8 mouse cellular contexts compared by ENCODE assay signal in genomic region chr9:44134101-44134850, GRCm38 (mm10). TPM values are rescaled to one million over a fixed set of nuclear protein-coding genes. Genes with fewer than 3 reads are reported as not detected.
A peak's percentile ranks its signal among the peaks of the same experiment; 100 is the strongest.
DNase-seq lines count a peak whose midpoint lies in the region; ATAC-seq and TF ChIP-seq lines count a peak whose summit lies in the region.

Mcam (plus strand) TSS chr9:44134469.

- H3K4me1 ChIP-seq in ES-Bruce4 (ENCODE audit: control insufficient read depth, insufficient read depth, low read length), result peaks cover 6% of the 10 kb centered on the region
- H3K4me1 ChIP-seq in embryonic facial prominence, embryonic 11.5 days (ENCODE audit: control insufficient read depth, insufficient read depth, low read length), result peaks cover 9% of the 10 kb centered on the region
- peaks cover 77% of the 10 kb centered on the region for H3K4me1 ChIP-seq in heart, embryonic 12.5 days (replicated peaks)
- H3K4me1 ChIP-seq in kidney, embryonic 16.5 days (ENCODE audit: insufficient read depth, low read length), result peaks cover 67% of the 10 kb centered on the region
- H3K4me1 ChIP-seq in lung, adult 2 months (ENCODE audit: control insufficient read depth, insufficient read depth, low read length), result peaks cover 6% of the 10 kb centered on the region

- peak within 1 kb of the TSS; percentile 82 for H3K4me3 ChIP-seq in ES-Bruce4 (ENCODE audit: low read depth, low read length)
- peak within 1 kb of the TSS; percentile 58 for H3K4me3 ChIP-seq in embryonic facial prominence, embryonic 11.5 days (ENCODE audit: low read depth, low read length)
- H3K4me3 ChIP-seq in heart, embryonic 12.5 days, result peak within 1 kb of the TSS; percentile 81
- peak within 1 kb of the TSS; percentile 60 for H3K4me3 ChIP-seq in kidney, embryonic 16.5 days (ENCODE audit: low read length)
- peak within 1 kb of the TSS; percentile 65 for H3K4me3 ChIP-seq in lung, adult 2 months (replicated peaks; ENCODE audit: extremely low read depth, low read depth, low read length)

- TF ChIP-seq POLR2A in ES-Bruce4 (IDR thresholded peaks at IDR 0.05; ENCODE audit: insufficient read depth, low read length), result peak; percentile 75
- TF ChIP-seq POLR2A in lung, adult 2 months (IDR thresholded peaks at IDR 0.05; ENCODE audit: borderline replicate concordance, extremely low read depth, low read depth, low read length), result peak; percentile 88

- peaks cover 26% of the 10 kb centered on the region for H3K36me3 ChIP-seq in ES-Bruce4 (ENCODE audit: control insufficient read depth, insufficient read depth, low read length, poor library complexity, severe bottlenecking)
- no peaks in the 10 kb centered on the region for H3K36me3 ChIP-seq in embryonic facial prominence, embryonic 11.5 days (replicated peaks; ENCODE audit: control insufficient read depth, insufficient read depth, low read depth, low read length)
- H3K36me3 ChIP-seq in heart, embryonic 12.5 days, result peaks cover 29% of the 10 kb centered on the region
- 0 out of 2 replicates have a peak, but pooled peaks cover under 1% of the 10 kb centered on the region for H3K36me3 ChIP-seq in kidney, embryonic 16.5 days (ENCODE audit: insufficient read depth, low read length)

- TF ChIP-seq CTCF in ES-Bruce4 (IDR thresholded peaks at IDR 0.05; ENCODE audit: low read depth, low read length), result no peak
- TF ChIP-seq CTCF in lung, adult 2 months (IDR thresholded peaks at IDR 0.05; ENCODE audit: insufficient read depth, low read length), result no peak

- H3K9me3 ChIP-seq in ES-Bruce4 (replicated peaks; ENCODE audit: control insufficient read depth, insufficient read depth, low read length, poor library complexity, severe bottlenecking), result no peaks in the 10 kb centered on the region
- no peaks in the 10 kb centered on the region for H3K9me3 ChIP-seq in embryonic facial prominence, embryonic 11.5 days (replicated peaks; ENCODE audit: control insufficient read depth, low read length)
- no peaks in the 10 kb centered on the region for H3K9me3 ChIP-seq in heart, embryonic 12.5 days (replicated peaks)
- no peaks in the 10 kb centered on the region for H3K9me3 ChIP-seq in kidney, embryonic 16.5 days (ENCODE audit: low read length)

- H3K9ac ChIP-seq in ES-Bruce4 (ENCODE audit: low read depth, poor library complexity, severe bottlenecking), result peak within 1 kb of the TSS; percentile 87
- peak within 1 kb of the TSS; percentile 60 for H3K9ac ChIP-seq in embryonic facial prominence, embryonic 11.5 days (replicated peaks; ENCODE audit: low read length)
- peak within 1 kb of the TSS; percentile 94 for H3K9ac ChIP-seq in heart, embryonic 12.5 days
- peak within 1 kb of the TSS; percentile 76 for H3K9ac ChIP-seq in kidney, embryonic 16.5 days (replicated peaks; ENCODE audit: low read length)

- peak within 1 kb of the TSS; percentile 90 for H3K4me2 ChIP-seq in embryonic facial prominence, embryonic 11.5 days (ENCODE audit: low read depth, low read length)
- peak within 1 kb of the TSS; percentile 89 for H3K4me2 ChIP-seq in heart, embryonic 12.5 days
- peak within 1 kb of the TSS; percentile 88 for H3K4me2 ChIP-seq in kidney, embryonic 16.5 days (replicated peaks; ENCODE audit: low read depth, low read length)

- H3K27me3 ChIP-seq in ES-Bruce4 (ENCODE audit: control insufficient read depth, insufficient read depth, low read length, poor library complexity, severe bottlenecking), result no peaks in the 10 kb centered on the region
- H3K27me3 ChIP-seq in embryonic facial prominence, embryonic 11.5 days (ENCODE audit: control insufficient read depth, insufficient read depth, low read length), result peaks cover 25% of the 10 kb centered on the region
- no peaks in the 10 kb centered on the region for H3K27me3 ChIP-seq in heart, embryonic 12.5 days (replicated peaks)
- H3K27me3 ChIP-seq in kidney, embryonic 16.5 days (ENCODE audit: insufficient read depth, low read length), result peaks cover 4% of the 10 kb centered on the region; the same call in 1 of the 2 replicates

- peak; percentile 63 for DNase-seq in adrenal gland, adult 8-10 months
- DNase-seq in embryonic facial prominence, embryonic 11.5 days (ENCODE audit: low spot score), result peak; percentile 76
- DNase-seq in lung, adult 2 months, result peak; percentile 71
- DNase-seq in retina, embryonic 14.5 days (ENCODE audit: low spot score), result peak; percentile 58
- no peak for DNase-seq in spleen, postnatal 14 days (ENCODE audit: low spot score in 2 of 2)

- WGBS in embryonic facial prominence, embryonic 11.5 days, result 1% methylated on average over 52 of the region's 55 CpGs
- under 1% methylated on average over 53 of the region's 55 CpGs for WGBS in heart, embryonic 12.5 days
- under 1% methylated on average over 39 of the region's 55 CpGs for WGBS in kidney, embryonic 16.5 days
- under 1% methylated on average over 54 of the region's 55 CpGs for WGBS in lung, adult 2 months

- H3K27ac ChIP-seq in ES-Bruce4 (ENCODE audit: insufficient read depth, low read length), result no peak within 1 kb of the TSS
- 0 out of 2 replicates have a peak within 1 kb of the TSS, but pooled peaks have one; percentile 35 for H3K27ac ChIP-seq in embryonic facial prominence, embryonic 11.5 days (replicated peaks; ENCODE audit: low read depth, low read length)
- H3K27ac ChIP-seq in heart, embryonic 12.5 days (ENCODE audit: poor library complexity, severe bottlenecking), result peak within 1 kb of the TSS; percentile 91
- peak within 1 kb of the TSS; percentile 90 for H3K27ac ChIP-seq in kidney, embryonic 16.5 days (ENCODE audit: low read length)

- ATAC-seq in embryonic facial prominence, embryonic 11.5 days (replicated peaks; ENCODE audit: insufficient number of reproducible peaks, low FRiP score, low TSS enrichment, low read depth), result no peak; the same call in 1 of the 2 replicates
- ATAC-seq in heart, embryonic 12.5 days (ENCODE audit: insufficient number of reproducible peaks, low FRiP score), result peak; percentile 57
- peak; percentile 21; the same call in 1 of the 2 replicates for ATAC-seq in kidney, embryonic 16.5 days (ENCODE audit: low FRiP score, low TSS enrichment)

- no peak for TF ChIP-seq EP300 in ES-Bruce4 (IDR thresholded peaks at IDR 0.05; ENCODE audit: insufficient read depth, low read depth, low read length)

RNA-seq across cellular contexts. Expression of gene Mcam, which starts in this region (rescaled TPM):
- polyA plus RNA-seq in ES-Bruce4 (2011; ENCODE audit: insufficient read depth, insufficient read length, low read depth, missing spikeins), result 57.6 and 58.0 TPM in 2 replicates
- 10 to 100 TPM; 21.4 to 70.9 (median 38.2) TPM for total RNA-seq in adrenal gland, adult 8-10 months (2022)
- polyA plus RNA-seq in embryonic facial prominence, embryonic 11.5 days (2014; fragmentation: Nextera tagmentation; extraction: Ambion mirVana), result 18.3 and 20.1 TPM in 2 replicates
- polyA plus RNA-seq in heart, embryonic 12.5 days (2016; fragmentation: Nextera tagmentation; extraction: Ambion mirVana), result 129 and 130 TPM in 2 replicates
- 54.3 and 60.3 TPM in 2 replicates for polyA plus RNA-seq in kidney, embryonic 16.5 days (2015; fragmentation: Nextera tagmentation; extraction: Ambion mirVana)
- 170 and 209 TPM in 2 replicates for polyA plus RNA-seq in lung, adult 2 months (2012; rRNA removed)

Comparison
In these comparisons a context has a peak if more than half of its experiments do, and no peak if none do; other contexts are left out.
1. DNase-seq: peak in adrenal gland, adult 8-10 months (single experiment), embryonic facial prominence, embryonic 11.5 days (single experiment), lung, adult 2 months (single experiment) and retina, embryonic 14.5 days (single experiment); none in spleen, postnatal 14 days (0 of 2).
2. Peak in every context shown above with its lines, with median percentiles within 50 percentile points of each other: H3K4me3 ChIP-seq, H3K9ac ChIP-seq and H3K4me2 ChIP-seq.